Mouse (Mus musculus): ENCODE results near the gene Agmat.
"Not testable (repeated sequence)": the region's sequence is repeated elsewhere in the genome, so short reads cannot be mapped to it uniquely, and the experiment has no call there.

Agmat gene

DNA sequence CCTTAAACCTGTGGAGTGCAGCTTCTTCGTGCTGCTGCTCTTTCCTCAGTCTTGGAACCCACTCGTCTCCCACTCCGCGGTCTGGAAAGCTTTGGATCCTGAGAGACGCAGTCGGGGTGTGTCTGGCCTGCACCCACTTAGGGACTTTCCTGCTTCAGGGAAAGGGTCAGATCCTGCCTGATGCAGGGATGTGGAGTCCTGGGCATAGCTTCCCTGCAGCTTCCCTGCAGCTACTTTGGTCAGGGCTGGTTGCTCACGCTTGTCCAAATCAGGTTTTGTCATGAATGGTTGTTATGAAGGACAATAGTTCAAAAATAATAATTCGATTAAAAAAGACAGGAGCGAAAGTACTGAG, 11.3 kb upstream of the Agmat start:
- DNase-seq (ENCODE audit: low spot score in 2 of 2), result no peak

- no peak for DNase-seq (ENCODE audit: low spot score in 2 of 2)
Measured at GRCm38 (mm10) chr4:141736856-141737255, 9.6 kb upstream of the Agmat start.

DNA sequence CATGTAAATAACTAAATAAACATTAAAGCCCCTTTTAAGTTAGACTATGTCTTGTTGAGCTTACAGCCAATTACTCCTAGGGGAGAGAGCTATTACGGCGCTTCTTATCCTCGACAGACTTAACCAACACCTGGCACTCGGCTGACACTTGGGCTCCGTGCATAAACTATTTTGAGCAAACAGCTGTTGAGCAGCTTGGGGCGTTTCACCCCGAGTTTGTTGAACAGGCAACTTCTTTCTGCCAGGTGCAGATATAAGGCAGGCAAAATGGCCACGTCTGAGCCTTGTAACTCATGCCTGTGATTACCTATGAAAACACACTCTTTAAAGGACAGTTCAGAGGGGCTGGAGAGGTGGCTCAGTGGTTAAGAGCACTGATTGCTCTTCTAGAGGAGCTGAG, 8.5 kb upstream of the Agmat start:
- no peak for DNase-seq (ENCODE audit: low spot score in 2 of 2)

- DNase-seq (ENCODE audit: low spot score in 2 of 2), result no peak
Measured at GRCm38 (mm10) chr4:141741856-141742255, 4.6 kb upstream of the Agmat start.

DNA sequence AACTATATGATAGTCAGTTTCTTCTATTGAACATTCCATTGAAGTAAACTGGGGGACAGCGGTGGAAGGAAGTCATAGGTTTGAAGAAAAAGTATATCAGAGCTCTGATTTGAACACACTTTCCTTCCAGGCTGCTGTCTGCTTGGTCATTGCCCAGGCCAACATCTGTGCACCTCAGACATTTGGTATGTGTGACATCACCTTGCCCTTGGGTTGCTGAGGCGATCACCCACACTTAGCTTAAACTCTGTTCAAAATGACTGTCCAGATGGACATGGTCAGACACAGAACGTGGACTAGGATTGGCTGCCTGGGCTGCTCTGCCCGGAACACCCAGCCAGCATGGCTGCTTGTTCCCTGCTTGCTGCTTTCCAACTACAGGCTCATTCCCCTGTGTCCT, 4.1 kb upstream of the Agmat start:
- DNase-seq (ENCODE audit: low spot score in 2 of 2), result no peak

DNA sequence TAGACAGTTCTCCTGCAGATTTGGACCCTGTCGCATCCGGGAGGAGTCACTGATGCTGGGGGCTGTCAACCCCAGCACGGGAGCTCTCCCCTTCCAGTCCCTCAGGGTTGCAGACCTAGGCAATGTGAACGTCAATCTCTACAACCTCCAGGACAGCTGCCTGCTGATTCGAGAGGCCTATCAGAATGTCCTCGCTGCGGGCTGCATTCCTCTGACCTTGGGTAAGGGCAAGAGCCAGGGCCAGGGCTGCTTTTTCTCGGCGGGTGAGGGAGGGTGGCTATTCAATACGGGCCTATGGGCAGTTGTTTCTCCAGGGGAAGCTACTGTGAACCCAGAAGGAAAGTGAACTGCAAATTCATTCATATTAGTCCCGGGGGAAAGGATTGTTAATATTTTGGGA, 3.1 kb downstream of the Agmat start:
- DNase-seq (ENCODE audit: low spot score in 2 of 2), result no peak

GRCm38 (mm10) chr4:141750826-141751225, 4.4 kb downstream of the Agmat start:
- DNase-seq (ENCODE audit: low spot score in 2 of 2), result no peak

DNA sequence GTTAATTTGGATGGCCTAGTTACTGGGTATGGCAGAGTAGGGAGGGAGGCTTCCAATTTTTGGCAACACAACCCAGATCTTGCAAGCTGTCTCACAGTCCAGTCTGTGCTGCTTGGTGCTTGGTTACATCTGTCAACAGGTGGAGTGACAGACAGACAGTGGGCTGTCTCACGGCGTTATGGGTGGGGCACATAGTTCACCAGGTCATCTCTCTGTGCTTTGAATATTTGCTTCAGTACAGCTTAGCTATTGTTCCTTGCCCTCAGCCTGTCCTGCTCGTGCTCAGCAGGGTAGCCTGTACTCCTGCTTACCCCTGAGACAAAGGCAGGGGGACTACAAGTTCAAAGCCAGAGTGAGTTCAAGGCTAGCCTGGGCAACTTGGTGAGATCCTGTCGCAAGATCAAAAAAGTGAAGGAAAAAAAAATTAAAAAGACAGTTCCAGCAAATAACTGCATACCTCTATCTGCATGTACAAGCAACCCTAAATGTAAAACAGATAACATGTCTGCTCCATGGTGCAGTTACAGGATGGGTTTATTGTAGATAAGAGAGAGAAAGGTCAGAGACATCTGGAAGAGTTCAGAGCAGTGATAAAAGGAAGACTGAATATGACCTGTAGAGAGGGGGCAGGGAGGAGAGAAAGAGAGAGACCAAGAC, 5.1 kb downstream of the Agmat start:
- DNase-seq (ENCODE audit: low spot score in 2 of 2), result no peak

DNA sequence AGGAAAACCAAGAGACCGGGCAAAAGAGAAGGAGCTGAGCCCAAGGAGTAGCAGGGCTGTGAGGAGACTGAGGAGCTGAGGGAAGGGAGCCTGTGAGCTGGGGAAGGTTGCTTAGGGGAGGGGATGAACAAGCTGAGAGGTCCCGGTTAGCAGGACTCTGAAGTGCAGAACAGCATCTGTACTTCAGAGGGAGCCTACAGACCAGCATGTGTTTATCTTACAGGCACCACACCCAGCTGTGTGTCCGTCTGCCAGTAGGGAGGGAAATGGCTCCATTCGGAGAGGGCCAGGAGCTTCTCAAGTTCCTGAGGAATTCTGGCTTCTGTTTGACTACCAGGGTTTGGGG, 5.6 kb downstream of the Agmat start:
- no peak for DNase-seq (ENCODE audit: low spot score in 2 of 2)

DNA sequence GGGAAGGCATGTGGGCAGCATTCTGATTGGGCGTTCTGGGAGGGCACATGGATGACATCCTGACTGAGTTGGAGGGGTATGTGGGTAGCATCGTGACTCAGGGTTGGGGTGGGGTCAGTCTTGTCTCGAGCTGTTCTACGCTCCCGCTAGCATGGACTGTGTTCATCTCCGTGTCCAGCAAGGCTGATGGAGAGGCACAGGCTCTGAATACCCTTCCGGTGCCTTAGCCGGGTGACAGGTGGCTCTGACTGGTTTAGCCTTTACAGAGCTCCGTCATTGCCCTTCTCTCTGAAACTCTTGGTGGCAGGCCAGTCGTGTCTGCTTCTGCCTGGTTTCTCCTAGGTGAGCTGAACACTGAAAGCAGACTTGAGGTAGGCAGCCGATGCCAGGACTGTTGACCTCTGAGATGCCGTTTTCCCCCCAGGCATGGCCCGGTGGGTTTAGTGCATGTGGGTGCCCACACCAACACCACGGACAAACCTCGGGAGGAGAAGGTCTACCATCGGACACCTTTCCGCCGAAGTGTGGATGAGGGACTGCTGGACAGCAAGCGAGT, 9.0 kb downstream of the Agmat start:
- no peak for DNase-seq (ENCODE audit: low spot score in 2 of 2)

DNA sequence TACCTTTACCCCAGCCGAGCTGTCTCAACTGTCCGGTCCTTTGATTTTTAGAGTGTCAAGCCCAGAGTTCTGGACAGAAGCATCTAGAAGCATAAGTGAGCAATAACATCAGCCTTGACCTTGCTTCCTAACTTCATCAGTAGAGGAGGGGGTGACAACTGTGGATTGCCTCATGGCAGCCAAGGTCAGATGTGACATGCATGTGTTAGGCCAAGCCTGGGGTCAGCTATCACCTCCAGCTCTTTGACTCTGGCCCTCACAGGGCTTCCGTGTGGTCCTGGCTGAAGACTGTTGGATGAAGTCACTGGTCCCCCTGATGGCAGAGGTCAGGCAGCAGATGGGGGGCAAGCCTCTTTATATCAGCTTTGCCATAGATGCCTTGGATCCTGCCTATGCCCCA, 10.7 kb downstream of the Agmat start:
- no peak for DNase-seq (ENCODE audit: low spot score in 2 of 2)

DNA sequence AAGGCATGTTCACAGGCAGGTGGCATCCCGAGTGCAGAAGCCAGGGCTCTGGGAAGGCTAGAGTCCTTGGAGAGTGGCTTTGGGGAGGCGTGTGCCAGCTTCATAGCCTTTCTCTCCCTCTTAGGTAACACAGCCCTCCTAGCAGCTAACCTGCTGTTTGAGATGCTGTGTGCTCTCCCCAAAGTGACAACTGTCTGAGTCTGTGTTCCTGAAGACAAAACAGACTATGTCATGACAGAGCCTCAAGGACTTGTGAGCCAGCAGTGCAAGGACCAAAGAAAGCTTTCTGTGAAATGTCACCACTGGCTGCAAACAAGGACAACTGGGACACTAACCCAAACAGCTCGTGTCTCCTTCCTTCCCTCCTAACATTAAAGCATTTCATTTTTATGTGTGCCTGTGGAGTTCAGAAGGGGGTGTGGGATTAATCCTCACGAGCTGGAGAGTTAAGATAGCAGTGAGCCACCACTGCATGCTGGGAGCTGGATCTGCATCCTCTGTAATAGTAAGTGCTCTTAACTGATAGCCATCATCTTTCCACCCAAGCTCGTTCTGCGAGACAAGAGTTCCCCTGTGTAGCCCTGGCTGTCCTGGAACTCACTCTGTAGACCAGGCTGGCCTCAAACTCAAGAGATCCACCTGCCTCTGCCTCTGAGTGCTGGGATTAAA, 12.5 kb downstream of the Agmat start:
- no peak for DNase-seq (ENCODE audit: low spot score in 2 of 2)

DNA sequence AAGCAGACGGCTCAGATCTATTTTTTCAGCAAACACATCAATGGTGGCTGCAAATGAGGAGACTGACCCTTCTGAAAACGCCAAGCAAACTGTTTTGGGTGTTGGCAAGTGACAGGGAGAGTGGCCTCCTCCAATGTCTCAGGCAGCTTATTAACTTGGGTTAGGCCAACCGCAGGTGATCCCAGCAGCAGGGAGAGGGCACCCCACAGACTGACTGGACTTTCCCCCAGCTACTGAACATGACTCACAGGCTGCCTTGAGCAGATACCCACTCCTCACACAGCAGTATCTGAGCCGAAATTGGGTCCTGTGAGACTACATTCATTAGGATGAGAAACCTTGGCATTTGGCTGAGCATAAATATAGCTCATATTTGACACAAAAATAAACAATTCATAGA, 14.5 kb downstream of the Agmat start:
- no peak for DNase-seq (ENCODE audit: low spot score in 2 of 2)

GRCm38 (mm10) chr4:141762102-141762598, 15.7 kb downstream of the Agmat start:
- DNase-seq (ENCODE audit: low spot score in 2 of 2), result no peak

DNA sequence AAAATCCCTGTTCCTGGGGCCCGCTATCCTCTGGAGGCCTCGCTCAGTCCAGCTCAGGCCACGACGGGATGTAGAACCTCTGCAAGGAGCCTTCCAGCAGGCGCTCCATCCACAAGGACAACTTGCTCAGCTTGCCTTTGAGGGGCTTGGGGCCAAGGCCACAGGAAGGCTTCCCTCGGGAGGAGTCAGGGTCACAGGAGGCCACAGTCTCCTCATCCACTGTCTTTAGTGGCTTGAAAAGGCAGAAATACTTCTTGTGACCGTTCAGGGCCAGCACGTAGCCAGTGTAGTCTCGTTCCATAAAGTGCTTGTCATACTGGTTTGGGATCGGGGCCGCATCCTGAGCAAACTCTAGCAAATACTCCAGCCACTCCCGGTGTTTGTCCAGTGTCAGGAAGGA, 17.0 kb downstream of the Agmat start:
- DNase-seq (ENCODE audit: low spot score in 2 of 2), result no peak

DNA sequence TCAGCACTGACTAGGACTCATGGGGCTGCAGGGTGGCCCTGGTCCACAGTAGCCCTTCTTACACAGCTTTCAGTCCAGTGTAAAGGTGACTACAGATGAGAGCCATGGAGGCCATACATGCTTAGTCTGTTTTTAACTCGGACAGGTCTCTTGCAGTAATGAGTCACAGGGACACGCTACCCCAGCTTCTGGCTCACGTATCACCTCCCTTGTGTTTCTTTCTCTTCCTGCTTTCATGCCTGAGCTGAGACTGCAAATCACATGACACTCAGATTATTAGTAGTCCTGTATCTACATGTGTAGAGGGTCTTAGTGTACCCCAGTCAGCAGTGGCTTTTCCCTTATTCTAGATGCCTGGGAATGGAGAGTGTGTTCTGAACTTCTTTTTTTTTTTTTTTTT, 18.5 kb downstream of the Agmat start:
- no peak for DNase-seq (ENCODE audit: low spot score in 2 of 2)

GRCm38 (mm10) chr4:141766316-141766667, 19.8 kb downstream of the Agmat start:
- peak in 1 of 2 experiments; percentile 19 for DNase-seq (ENCODE audit: low spot score in 2 of 2)

DNA sequence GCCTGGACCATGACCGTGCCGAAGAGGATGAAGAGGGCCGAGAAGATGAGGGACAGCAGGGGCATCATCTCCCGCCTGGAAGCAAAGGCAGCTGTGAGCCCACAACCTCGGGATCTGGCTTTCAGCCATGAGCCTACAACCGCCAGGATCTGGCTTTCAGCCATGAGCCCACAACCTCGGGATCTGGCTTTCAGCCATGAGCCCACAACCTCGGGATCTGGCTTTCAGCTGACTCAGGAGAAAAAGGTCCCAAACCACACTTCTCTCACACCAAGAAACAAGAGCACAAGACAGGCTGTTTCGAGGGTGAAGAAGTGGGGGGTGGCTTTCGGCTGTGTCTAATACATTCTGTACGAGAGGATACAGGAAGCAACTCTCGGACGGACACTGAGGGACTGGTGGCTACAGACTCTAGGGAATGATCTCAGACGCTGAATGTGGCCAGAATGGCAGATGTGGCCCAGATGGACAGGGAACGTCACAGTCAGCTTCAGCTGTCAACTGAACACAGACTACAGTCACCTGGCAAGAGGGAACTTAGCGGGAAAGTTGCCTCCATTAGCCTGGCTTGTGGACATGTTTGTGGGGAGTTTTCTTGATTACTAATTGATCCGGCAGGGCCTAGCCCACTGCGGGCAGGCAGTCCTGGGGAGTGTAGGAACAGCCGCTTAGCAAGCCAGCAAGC, 20.3 kb downstream of the Agmat start:
- no peak for DNase-seq (ENCODE audit: low spot score in 2 of 2)

GRCm38 (mm10) chr4:141767353-141768036, 21.0 kb downstream of the Agmat start:
- DNase-seq (ENCODE audit: low spot score in 2 of 2), result no peak

DNA sequence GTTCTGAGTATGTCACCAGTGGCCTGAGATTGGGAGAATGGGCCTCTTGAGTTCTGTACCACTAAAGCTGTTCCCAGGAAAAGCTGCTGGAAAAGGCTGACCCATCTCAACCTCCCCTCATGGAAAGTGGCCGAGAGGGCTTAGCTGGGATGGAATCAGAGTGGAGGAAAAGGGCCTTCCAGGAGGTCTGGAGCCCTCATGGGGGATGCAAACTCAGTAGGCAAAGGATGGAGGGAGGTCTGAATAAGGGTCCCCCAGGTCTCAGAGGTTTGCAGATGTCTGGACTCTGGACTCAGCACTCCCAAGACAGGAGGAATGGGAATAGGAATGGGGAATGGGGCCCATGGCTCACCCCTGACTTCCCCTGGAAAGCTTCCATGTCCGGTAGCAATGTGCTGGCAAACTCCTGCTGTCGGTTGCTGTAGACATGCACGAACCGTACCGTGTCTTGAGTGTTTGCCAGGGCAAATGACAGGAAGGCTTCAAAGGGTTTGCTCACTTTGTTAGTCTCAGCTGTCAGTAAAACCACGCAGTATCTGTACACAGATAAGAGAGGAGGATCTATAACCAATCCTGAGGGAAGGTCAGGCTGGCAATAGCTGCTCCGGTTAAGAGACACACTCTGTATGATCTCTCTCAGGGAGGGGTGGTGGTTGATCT, 23.2 kb downstream of the Agmat start:
- no peak for DNase-seq (ENCODE audit: low spot score in 2 of 2)

- DNase-seq (ENCODE audit: low spot score in 2 of 2), result no peak
Measured at GRCm38 (mm10) chr4:141771823-141772222, 25.4 kb downstream of the Agmat start.

DNA sequence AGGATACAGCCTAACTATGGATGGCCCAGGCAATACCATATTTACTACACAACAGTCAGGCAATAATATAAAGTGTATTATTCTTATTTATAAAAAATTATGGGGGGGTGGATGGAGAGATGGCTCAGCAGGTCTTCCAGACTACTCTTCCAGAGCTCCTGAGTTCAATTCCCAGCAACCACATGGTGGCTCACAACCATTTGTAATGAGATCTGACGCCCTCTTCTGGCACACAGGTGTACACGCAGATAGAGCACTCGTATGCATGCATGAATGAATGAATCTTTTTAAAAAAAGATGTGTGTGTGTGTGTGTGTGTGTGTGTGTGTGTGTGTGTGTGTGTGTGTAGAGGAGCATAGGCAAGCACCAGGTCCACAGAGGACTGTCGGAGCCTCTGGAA, 26.5 kb downstream of the Agmat start:
- not testable (repeated sequence) for DNase-seq (ENCODE audit: low spot score in 2 of 2)
